Mouse (Mus musculus): ENCODE data around the gene Aldh3a1.

- TF ChIP-seq CTCF (IDR thresholded peaks at IDR 0.05; ENCODE audit: insufficient read depth, low read length) (no peak), POLR2A (IDR thresholded peaks at IDR 0.05; ENCODE audit: borderline replicate concordance, extremely low read depth, low read depth, low read length) (no peak)
Observed at GRCm38 (mm10) chr11:61158141-61158540, 49.2 kb upstream of the Aldh3a1 start.

Data from lung, adult 2 months (tissue).